Mouse (Mus musculus) forebrain, postnatal 0 days (tissue): ENCODE results near the gene Manba. TPM values are rescaled to one million over a fixed set of nuclear protein-coding genes. Genes with fewer than 3 reads are reported as not detected.

Source experiments
- ATAC-seq: fragments of 200-750 bp; cut with Nextera tagmentation; 2 replicates; pipeline ENCODE4 v1.8.0; 2017; ENCODE audit warnings: mild to moderate bottlenecking, moderate library complexity
- DNase-seq: peaks from one replicate; pipeline ENCODE4 v3.0.0-alpha.2; 2015
- H3K27ac ChIP-seq: fragments of 300-500 bp; sonication (generic); 2 replicates; pipeline ENCODE4 v1.5.1; 2014; ENCODE audit warnings: low read depth, mild to moderate bottlenecking, antibody characterized with exemption, low read length, moderate library complexity, mixed read lengths
- H3K27me3 ChIP-seq: fragments of 300-500 bp; sonication (generic); 2 replicates; pipeline ENCODE4 v1.6.1; 2014; ENCODE audit warnings: mild to moderate bottlenecking, low read length, mixed read lengths; ENCODE audit not compliant: insufficient read depth
- H3K36me3 ChIP-seq: fragments of 300-500 bp; sonication (generic); 2 replicates; pipeline ENCODE4 v1.6.1; 2014; ENCODE audit warnings: mild to moderate bottlenecking, moderate library complexity; ENCODE audit not compliant: insufficient read depth
- H3K4me1 ChIP-seq: fragments of 300-500 bp; sonication (generic); 2 replicates; pipeline ENCODE4 v1.6.1; 2014; ENCODE audit warnings: antibody characterized with exemption; ENCODE audit not compliant: insufficient read depth
- H3K4me2 ChIP-seq: fragments of 300-500 bp; sonication (generic); 2 replicates; pipeline ENCODE4 v1.6.1; 2014; ENCODE audit warnings: low read depth, mild to moderate bottlenecking, moderate library complexity
- H3K4me3 ChIP-seq: fragments of 300-500 bp; sonication (generic); 2 replicates; pipeline ENCODE4 v1.5.1; 2014; ENCODE audit warnings: low read depth, low read length, mixed read lengths
- H3K9ac ChIP-seq: fragments of 300-500 bp; sonication (generic); 2 replicates; pipeline ENCODE4 v1.6.1; 2014; ENCODE audit warnings: mild to moderate bottlenecking
- H3K9me3 ChIP-seq: fragments of 300-500 bp; sonication (generic); 2 replicates; pipeline ENCODE4 v1.6.1; 2016; ENCODE audit warnings: low read length
- CTCF ChIP-seq: sonication (generic); IDR thresholded peaks from 2 replicates; pipeline ENCODE4 v1.5.1; 2016; ENCODE audit warnings: antibody characterized with exemption, control low read depth, low read depth
- WGBS: fragments of 180-500 bp; shearing (Covaris S2); extraction: QIAGEN DNeasy Blood & Tissue Kit; methylation state at CpG from one replicate; pipeline ENCODE4 v1.1.7; 2014; 5-methylcytosine and 5-hydroxymethylcytosine counted together
- polyA plus RNA-seq: library from polyadenylated mRNA; unstranded; fragments of >200 nt; fragmentation: Nextera tagmentation; extraction: Ambion mirVana; gene quantifications from 2 replicates; pipeline ENCODE4 v1.2.1, GENCODE M21; 2015
- total RNA-seq: library from RNA; depleted of rRNA; stranded (reverse); fragments of >200 nt; gene quantifications from 2 replicates; pipeline ENCODE4 v1.2.3, GENCODE M21; 2014

The Manba gene
- total and polyA plus RNA-seq, 2 experiments from 2014 or later = 4.7 to 7.2 TPM

DNA sequence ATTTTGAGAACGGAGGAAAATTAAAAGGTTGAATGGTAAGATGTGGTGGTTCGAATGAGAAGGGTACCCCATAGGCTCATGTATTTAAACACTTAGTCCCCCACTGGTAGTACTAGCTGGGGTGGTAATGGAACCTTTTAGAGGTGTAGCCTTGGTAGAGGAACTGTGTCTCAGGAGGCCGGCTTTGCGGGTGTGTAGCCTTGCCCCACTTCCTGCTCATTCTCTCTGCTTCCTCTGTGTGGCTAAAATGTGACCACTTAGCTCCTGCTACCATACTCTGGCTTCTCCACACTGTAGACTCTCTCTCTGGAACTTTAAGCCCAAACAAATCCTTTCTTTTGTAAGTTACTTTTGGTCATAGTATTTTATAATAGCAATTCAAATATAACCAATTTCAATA, 79.9 kb downstream of the Manba start:
- Histone ChIP-seq H3K9ac (no peak overlapping the region), H3K4me2 (no peak overlapping the region), H3K36me3 (no peaks in the 10 kb centered on the region), H3K4me3 (no peak overlapping the region), H3K27me3 (no peaks in the 10 kb centered on the region), H3K9me3 (no peaks in the 10 kb centered on the region), H3K27ac (no peak overlapping the region), H3K4me1 (no peaks in the 10 kb centered on the region)
- 96% methylated on average over 4 of the region's 4 CpGs for WGBS
- DNase-seq = no peak
- ATAC-seq = no peak
- TF ChIP-seq CTCF = no peak

DNA sequence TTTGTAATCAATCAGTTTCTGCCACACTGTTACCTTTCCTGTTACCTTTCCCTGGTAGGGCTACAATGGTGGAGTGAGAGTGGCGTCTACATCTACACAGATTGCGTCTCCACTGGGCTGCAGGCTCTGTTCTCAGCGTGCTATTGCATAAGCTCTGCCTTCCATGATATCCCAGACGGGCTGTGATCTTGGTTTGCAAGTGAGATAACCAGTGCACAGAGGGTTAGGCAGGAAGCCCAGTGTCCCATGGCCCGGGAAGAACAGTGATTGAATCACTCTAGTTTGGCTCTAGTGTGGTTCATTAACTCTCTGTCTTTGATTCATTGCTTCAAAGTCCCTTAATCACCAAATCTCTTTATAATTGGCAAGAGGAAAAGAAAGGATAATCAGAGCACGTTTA, 82.5 kb downstream of the Manba start:
- ATAC-seq (no peak), DNase-seq (no peak)
- Histone ChIP-seq H3K9me3 (no peaks in the 10 kb centered on the region), H3K9ac (no peak overlapping the region), H3K27me3 (no peaks in the 10 kb centered on the region), H3K4me1 (no peaks in the 10 kb centered on the region), H3K36me3 (no peaks in the 10 kb centered on the region), H3K4me3 (no peak overlapping the region), H3K4me2 (no peak overlapping the region), H3K27ac (no peak overlapping the region)
- WGBS = 46% methylated on average over 6 of the region's 6 CpGs
- TF ChIP-seq CTCF = no peak

DNA sequence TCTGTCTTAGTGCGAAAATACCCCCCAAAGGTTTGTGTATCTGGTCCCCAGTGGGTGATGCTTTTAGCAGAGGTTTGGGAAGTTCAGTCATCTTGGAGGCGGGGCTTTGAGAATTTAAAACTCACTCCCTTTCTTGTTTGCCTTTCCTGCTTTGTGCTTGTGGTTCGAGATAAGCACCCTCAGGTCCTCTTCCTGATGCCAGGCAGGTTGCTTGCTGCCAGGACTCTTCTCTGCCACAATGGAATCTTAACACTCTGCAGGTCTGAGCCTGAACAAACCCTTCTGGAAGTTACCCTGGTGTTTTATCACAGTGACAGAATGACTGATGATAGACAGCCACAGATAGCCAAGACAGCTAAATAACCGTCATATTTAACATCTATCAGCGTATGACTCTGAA, 83.2 kb downstream of the Manba start:
- H3K36me3 ChIP-seq = no peaks in the 10 kb centered on the region
- TF ChIP-seq CTCF = no peak

DNA sequence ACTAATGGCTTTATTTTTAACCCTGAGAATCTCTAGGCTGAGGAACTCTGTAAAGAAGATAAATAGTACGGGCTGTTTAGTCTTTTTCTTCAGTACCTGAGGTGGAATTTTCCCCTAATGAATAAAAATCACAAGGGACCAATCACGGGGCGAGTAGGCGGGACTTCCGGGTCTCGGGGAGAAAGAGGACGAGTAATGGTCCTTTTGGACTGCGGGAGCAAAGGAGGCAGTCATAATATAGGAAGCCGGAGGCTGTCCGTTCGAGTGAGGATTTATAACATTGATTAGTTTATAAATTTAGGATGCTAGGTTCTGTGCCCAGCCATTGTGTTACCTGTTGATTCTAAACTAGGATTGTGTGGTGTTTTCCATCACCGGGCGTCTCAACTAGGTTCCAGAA, 86.1 kb downstream of the Manba start:
- Histone ChIP-seq H3K4me1 (no peaks in the 10 kb centered on the region), H3K4me2 (no peak overlapping the region), H3K27me3 (no peaks in the 10 kb centered on the region), H3K27ac (no peak overlapping the region), H3K4me3 (no peak overlapping the region), H3K36me3 (no peaks in the 10 kb centered on the region), H3K9ac (no peak overlapping the region), H3K9me3 (no peaks in the 10 kb centered on the region)
- no peak for ATAC-seq
- no peak for TF ChIP-seq CTCF
- DNase-seq = no peak
- 69% methylated on average over 13 of the region's 13 CpGs for WGBS

More for the DNA sequence above, 83.2 kb downstream of the Manba start:
- WGBS = 78% methylated on average over 5 of the region's 5 CpGs
- Histone ChIP-seq H3K4me1 (no peaks in the 10 kb centered on the region), H3K4me3 (no peak overlapping the region), H3K9me3 (no peaks in the 10 kb centered on the region), H3K9ac (no peak overlapping the region), H3K27ac (no peak overlapping the region), H3K27me3 (no peaks in the 10 kb centered on the region), H3K4me2 (no peak overlapping the region)
- ATAC-seq (no peak), DNase-seq (no peak)

DNA sequence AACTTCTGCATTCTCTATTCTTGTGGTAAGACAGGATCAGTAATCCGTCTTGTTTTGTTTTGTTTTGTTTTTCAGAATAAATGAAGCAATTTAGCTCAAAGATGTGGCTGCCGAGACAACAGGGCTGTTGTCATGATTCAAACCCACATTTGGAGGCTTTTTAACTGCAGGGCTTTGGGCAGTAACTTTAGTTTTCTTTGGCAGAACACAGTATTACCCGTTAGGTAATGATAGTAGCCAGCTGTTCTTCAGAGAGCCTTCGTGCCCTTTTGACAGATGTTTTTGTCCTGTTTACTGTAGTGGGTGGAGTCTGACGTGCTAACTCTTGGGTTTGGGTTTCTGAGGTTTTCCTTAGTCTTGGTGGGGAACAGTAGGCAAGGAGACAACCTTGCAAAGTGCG, 87.6 kb downstream of the Manba start:
- H3K27ac ChIP-seq = no peak overlapping the region
- H3K36me3 ChIP-seq = no peaks in the 10 kb centered on the region
- H3K4me2 ChIP-seq = no peak overlapping the region
- no peaks in the 10 kb centered on the region for H3K9me3 ChIP-seq
- no peaks in the 10 kb centered on the region for H3K4me1 ChIP-seq
- no peak overlapping the region for H3K4me3 ChIP-seq
- H3K27me3 ChIP-seq = no peaks in the 10 kb centered on the region
- H3K9ac ChIP-seq = no peak overlapping the region
- WGBS = 55% methylated on average over 6 of the region's 6 CpGs
- DNase-seq = no peak
- ATAC-seq = no peak
- no peak for TF ChIP-seq CTCF

DNA sequence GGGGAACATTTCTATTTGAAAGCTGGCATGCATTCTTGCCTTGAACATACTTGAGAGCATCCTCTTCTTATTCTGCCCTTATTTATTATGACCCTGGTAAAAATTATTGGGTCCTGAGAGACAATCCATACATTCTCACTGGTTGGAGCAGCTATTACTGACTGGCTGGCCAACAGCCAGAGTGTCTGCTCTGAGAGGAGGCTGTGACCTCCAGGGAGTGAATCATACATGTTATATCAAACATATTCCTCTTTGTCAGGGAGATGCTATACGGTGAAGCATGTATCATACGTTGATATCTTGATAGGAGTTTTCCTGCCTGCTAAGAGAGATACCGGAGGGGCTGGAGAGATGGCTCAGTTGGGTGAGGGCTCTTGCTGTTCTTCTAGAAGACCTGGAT, 89.7 kb downstream of the Manba start:
- no peaks in the 10 kb centered on the region for H3K36me3 ChIP-seq
- no peak overlapping the region for H3K4me3 ChIP-seq
- WGBS = 97% methylated on average over 3 of the region's 3 CpGs
- no peak overlapping the region for H3K9ac ChIP-seq
- no peaks in the 10 kb centered on the region for H3K27me3 ChIP-seq
- H3K9me3 ChIP-seq = no peaks in the 10 kb centered on the region
- H3K27ac ChIP-seq = no peak overlapping the region
- H3K4me2 ChIP-seq = no peak overlapping the region
- TF ChIP-seq CTCF = no peak
- no peaks in the 10 kb centered on the region for H3K4me1 ChIP-seq
- DNase-seq (no peak), ATAC-seq (no peak)

DNA sequence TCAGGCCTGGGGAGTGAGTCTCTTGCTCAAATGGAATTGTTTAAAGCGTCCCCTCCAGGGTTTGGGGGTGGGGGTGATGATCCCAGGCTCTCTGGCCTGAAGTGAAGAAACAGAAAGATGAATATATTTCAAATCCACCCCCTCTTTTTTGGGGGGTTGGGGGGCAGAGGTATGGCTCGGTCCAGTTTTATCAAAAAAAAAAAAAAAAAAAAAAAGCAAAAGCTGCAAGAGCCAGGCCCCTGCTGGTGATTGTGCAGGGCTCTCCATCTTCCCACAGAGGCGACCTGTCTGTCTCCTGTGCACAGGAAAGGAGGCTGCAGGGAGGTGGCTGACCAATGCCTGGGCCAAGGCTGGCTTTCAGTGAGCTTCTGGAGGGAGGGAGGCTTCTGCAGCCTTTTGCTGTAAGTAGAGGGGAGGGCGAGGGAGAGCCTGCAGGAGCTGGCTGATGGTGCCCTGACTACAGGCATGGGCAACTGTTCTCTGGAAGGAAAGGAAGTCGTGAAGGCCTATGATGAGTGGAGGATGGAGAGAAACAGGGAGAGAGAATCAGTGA, 93.3 kb downstream of the Manba start:
- DNase-seq = no peak
- ATAC-seq = no peak
- Histone ChIP-seq H3K9ac (no peak overlapping the region), H3K4me1 (no peaks in the 10 kb centered on the region), H3K27ac (no peak overlapping the region), H3K9me3 (no peaks in the 10 kb centered on the region), H3K4me2 (no peak overlapping the region), H3K27me3 (no peaks in the 10 kb centered on the region), H3K4me3 (no peak overlapping the region), H3K36me3 (no peaks in the 10 kb centered on the region)
- TF ChIP-seq CTCF = no peak
- 63% methylated on average over 5 of the region's 5 CpGs for WGBS
